Mouse (Mus musculus) cortical plate, adult 2 months (tissue): Measurements from ENCODE around the gene Dscaml1.

ENCODE experiments used
- CTCF ChIP-seq: fragments of 200-500 bp; IDR thresholded peaks from 2 replicates; pipeline ENCODE4 v1.5.1; 2011; ENCODE audit warnings: mild to moderate bottlenecking, control low read depth, low read length; ENCODE audit not compliant: insufficient read depth; ENCODE audit errors: extremely low read depth
- POLR2A ChIP-seq: fragments of 200-500 bp; IDR thresholded peaks from 2 replicates; pipeline ENCODE4 v1.6.1; 2011; ENCODE audit warnings: mild to moderate bottlenecking, low read length, control low read depth; ENCODE audit not compliant: insufficient read depth; ENCODE audit errors: extremely low read depth

DNA sequence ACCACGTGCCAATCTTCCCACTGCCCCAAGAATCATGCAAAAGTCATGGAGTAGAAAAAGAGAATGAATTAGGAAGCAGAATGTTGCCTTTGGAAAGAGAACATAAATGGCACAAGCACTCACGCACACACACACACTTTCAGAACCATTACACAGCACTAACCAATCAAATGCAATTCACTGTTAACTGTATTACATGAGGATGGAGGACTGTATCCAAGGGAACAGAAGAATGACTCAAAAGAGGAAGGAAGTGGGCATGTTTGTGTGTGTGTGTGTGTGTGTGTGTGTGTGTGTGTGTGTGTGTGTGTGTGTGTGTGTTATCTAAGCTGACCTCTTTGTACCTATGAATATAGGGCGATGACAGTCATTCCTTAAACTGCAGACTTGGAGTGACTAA lies 278.0 kb downstream of the Dscaml1 start:
- TF ChIP-seq CTCF (no peak), POLR2A (no peak)
